Mouse (Mus musculus) macrophage (primary cell): ENCODE data around the gene Atp6v1f. TPM values are rescaled to one million over a fixed set of nuclear protein-coding genes. Genes with fewer than 3 reads are reported as not detected.

Source experiments
- polyA plus RNA-seq: library from polyadenylated mRNA; stranded (reverse); fragments of 250-400 nt; gene quantifications from 3 replicates; pipeline ENCODE4 v1.2.4, GENCODE M21; 2018; ENCODE audit warnings: inconsistent platforms

The Atp6v1f gene
- polyA plus RNA-seq, 1 experiment from 2014 or later = 222 TPM

Other genes with a start within 250 kb of the Atp6v1f start
- 5.8 to 22.2 TPM (median 7.5 TPM) in 3 replicates for gene Hilpda, start 195.2 kb upstream of the Atp6v1f start, polyA plus RNA-seq
- gene Fam71f2, start 188.1 kb upstream of the Atp6v1f start, polyA plus RNA-seq = not detected in 3 replicates
- gene Fam71f1, start 148.6 kb upstream of the Atp6v1f start, polyA plus RNA-seq = not detected in 3 replicates
- gene Calu, start 119.6 kb upstream of the Atp6v1f start, polyA plus RNA-seq = 51.7 to 126 TPM (median 107 TPM) in 3 replicates
- not detected in 3 replicates for gene Opn1sw, start 79.2 kb upstream of the Atp6v1f start, polyA plus RNA-seq
- gene Ccdc136, start 71.4 kb upstream of the Atp6v1f start, polyA plus RNA-seq = not detected in 3 replicates
- not detected in 3 replicates for gene Flnc, start 34.5 kb upstream of the Atp6v1f start, polyA plus RNA-seq
- gene Atp6v1fnb, start 3.7 kb downstream of the Atp6v1f start, polyA plus RNA-seq = not detected in 3 replicates
- 0.28 TPM in 1 of 3 replicates, not detected in the others for gene Kcp, start 40.2 kb downstream of the Atp6v1f start, polyA plus RNA-seq
- gene Irf5, start 58.9 kb downstream of the Atp6v1f start, polyA plus RNA-seq = 132 to 204 TPM (median 202 TPM) in 3 replicates
- 34.8 to 52.7 TPM (median 51.8 TPM) in 3 replicates for gene Tnpo3, start 142.2 kb downstream of the Atp6v1f start, polyA plus RNA-seq
- 0.90 to 9.9 TPM (median 1.4 TPM) in 3 replicates for gene Tspan33, start 226.5 kb downstream of the Atp6v1f start, polyA plus RNA-seq